Mouse (Mus musculus) kidney, postnatal 25 days (tissue): ENCODE data around the gene Hmgcr.
"Not testable (repeated sequence)": the region's sequence is repeated elsewhere in the genome, so short reads cannot be mapped to it uniquely, and the experiment has no call there.

ENCODE experiments used
- DNase-seq, 2 experiments: peaks; one replicate each; pipeline ENCODE4 v3.0.0; 2021; ENCODE audit warnings: mixed read lengths in 2 of 2

Gene Hmgcr

GRCm38 (mm10) chr13:96670019-96670405 is 724 bp downstream of the Hmgcr start:
- no peak for DNase-seq

DNA sequence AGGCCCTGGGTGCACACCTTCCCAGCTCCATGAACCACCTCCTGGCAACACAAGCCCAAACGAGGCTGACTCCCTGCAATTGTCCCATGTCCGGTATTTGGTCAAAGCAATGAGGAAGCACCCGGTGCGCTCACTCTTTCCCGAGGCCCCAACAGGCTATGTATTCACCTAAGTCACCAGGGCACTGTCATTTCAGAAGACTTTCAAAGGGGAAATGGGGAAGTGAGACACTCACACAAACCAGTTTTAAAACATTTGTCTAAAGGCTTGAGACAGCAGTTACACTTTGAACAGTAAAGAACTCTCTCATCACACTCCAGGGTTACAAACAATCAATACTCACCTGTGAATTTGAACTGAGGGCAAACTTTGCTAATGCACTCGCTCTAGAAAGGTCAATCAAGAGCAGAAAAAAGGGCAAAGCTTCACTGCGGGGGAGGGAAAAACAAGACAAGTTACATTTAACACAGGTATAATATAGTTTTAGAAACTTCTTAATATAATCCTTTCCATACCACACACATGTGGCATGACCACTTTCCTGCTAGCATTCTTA is 6.2 kb downstream of the Hmgcr start:
- DNase-seq = no peak

DNA sequence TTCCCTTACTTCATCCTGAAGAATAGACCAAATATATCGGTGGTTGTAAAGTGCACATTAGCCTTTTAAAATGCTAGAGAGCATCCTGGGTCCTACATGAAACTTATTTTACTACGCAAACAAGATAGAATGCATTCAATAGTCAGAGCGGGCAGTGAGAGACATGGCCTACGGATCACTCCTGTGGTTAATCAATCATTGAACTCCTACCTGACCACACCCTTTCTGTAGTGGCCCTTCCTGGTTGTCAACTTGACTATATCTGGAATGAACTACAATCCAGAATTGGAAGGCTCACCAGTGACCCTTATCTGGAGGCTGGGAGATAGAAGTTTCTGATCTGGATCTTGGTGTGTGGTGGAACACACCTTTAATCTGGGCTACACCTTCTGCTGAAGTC is 7.6 kb downstream of the Hmgcr start:
- DNase-seq = not testable (repeated sequence)

- no peak for DNase-seq
Measured at GRCm38 (mm10) chr13:96660095-96660860, 10.5 kb downstream of the Hmgcr start.

- DNase-seq = no peak
Measured at GRCm38 (mm10) chr13:96658936-96659335, 11.8 kb downstream of the Hmgcr start.

DNA sequence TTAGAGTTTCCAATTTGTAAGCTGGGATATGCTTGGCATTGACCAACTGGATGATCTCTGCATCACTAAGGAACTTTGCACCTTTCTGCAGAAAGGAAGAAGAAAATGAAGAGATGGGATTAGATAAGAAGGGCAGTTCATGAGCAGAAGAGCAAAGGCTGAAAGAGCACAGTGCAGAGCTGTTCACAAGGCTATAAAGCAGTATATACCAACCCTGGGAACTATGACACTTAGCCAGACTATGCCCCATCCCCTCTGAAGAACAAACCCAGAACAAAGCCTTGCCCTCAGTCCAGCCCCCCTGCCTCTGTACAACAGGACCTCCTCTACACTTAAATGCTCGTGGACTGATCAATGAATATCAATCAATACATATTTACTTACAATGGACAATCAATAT is 14.1 kb downstream of the Hmgcr start:
- no peak for DNase-seq

DNA sequence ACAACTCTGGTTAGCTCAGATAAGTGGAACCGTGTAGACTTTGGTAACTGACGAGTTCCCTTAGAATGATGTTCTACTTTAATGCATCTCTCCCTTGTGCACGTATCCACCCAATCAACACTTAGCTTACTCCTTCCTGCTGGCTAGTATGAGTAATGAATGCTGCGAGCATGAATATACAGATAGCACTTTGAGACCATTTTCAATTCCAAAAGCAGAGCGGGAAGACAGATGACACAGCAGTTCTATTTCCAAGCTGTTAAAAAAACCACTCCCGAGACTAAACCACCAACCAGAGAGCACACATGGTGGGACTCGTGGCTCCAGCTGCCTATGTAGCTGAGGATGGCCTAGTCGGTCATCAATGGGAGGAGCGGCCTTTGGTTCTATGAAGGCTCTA is 17.7 kb downstream of the Hmgcr start:
- no peak for DNase-seq

DNA sequence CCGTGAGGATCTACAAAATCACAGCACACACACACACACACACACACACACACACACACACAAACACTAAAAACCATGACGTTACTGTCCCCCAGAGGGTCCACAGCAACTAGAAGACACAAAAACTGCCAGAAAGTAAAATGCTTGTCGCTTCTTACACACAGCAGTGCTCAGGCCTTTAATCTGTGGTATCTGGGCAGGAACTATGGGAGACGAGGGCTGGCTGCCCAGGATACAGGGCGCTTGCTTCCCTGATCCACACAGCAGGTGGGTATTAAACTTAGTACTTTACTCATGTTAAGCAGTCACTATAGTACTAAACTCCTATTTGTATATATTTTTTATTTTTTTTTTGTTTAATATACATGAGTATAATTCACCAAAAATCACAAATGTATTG is 24.9 kb downstream of the Hmgcr start:
- DNase-seq = no peak

DNA sequence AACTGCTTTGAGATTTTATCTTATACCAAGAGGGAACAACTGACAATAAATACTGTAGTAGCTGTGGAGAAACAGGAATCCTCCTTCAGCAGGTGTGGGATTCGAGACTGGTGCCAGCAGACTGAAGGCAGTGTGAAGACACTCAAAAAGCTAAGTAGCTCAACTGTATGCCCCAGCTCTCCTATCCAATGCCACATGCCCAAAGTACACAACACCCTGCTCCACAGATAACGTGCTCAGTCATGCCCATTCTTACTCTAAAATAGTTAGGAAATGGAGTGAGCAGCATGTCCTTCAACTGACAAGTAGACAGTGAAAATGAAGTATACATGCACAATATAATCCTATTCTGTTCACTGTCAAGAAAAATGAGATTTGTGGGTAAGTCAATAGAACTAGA is 26.6 kb downstream of the Hmgcr start:
- DNase-seq = no peak

DNA sequence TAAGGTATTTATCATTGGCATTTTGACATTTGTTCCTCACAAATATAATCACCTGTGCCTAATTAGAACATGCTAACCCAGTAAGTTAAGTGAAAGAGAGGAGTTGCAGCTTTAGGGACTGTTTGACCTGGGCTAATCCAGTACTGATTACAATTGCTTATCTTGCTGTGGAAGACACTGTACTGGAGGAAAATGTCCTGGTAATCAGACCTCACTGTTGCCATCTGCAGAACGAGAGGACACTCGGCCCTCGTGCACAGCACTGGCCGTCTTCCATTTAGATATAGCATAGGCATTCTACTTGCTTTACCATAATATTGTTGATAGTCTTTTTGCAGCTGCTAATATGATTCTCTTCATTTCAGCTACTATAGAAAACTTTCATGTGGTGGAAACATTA is 40.3 kb downstream of the Hmgcr start:
- no peak for DNase-seq

GRCm38 (mm10) chr13:96620891-96621290 is 49.8 kb downstream of the Hmgcr start:
- DNase-seq = no peak

DNA sequence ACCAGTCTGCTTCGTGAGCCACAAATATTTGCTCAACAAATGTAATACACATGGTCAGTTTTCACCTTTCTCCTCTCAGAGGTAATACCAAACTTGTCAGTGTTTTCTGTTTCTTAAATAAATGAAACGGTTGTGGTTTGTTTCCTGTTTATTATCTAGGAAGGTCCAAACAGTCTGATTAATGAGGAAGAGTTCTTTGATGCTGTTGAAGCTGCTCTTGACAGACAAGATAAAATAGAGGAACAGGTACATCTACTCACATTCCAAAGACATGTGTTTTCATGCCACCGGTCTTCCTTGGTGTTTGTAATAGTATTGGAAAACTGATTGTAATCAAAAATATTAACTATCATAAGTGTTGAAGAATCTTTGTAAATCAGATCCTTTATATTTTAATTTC is 56.1 kb downstream of the Hmgcr start:
- DNase-seq = no peak

DNA sequence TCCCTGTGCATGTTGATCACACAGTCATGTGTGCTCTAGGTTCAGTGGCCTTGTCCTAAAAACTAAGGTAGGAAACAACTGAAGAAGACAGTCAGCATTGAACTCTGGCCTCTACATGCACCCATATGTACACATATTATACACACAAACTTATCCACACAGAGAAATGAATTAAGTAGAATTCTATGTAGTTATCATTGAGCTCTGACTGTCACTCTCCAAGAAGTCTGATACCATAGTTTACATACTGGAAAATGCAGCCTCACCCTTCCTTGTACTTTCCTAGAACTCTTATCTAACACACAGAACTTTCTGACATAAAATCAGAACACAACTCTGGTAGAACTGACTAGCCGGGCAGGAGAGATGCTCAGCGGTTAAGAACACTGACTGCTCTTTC is 66.5 kb downstream of the Hmgcr start:
- DNase-seq = no peak

GRCm38 (mm10) chr13:96599182-96599581 is 71.6 kb downstream of the Hmgcr start:
- DNase-seq = no peak
